Mouse (Mus musculus) liver, embryonic 11.5 days (tissue): Measurements from ENCODE around the gene Smad9. TPM values are rescaled to one million over a fixed set of nuclear protein-coding genes. Genes with fewer than 3 reads are reported as not detected.

Experiments
- polyA plus RNA-seq: library from polyadenylated mRNA; unstranded; fragments of >200 nt; fragmentation: Nextera tagmentation; extraction: Ambion mirVana; gene quantifications from 2 replicates; pipeline ENCODE4 v1.2.1, GENCODE M21; 2014

Smad9 gene
- polyA plus RNA-seq, 1 experiment from 2014 or later: 0.66 TPM

Other genes with a start within 250 kb of the Smad9 start
- gene Supt20, start 62.8 kb upstream of the Smad9 start, polyA plus RNA-seq: 84.6 and 91.2 TPM in 2 replicates
- 0.91 TPM in 1 of 2 replicates, not detected in the other for gene Gm21958, start 41.2 kb upstream of the Smad9 start, polyA plus RNA-seq
- gene Exosc8, start 20.2 kb upstream of the Smad9 start, polyA plus RNA-seq: 185 and 203 TPM in 2 replicates
- gene Alg5, start 20.0 kb upstream of the Smad9 start, polyA plus RNA-seq: 48.9 and 49.3 TPM in 2 replicates
- gene Rfxap, start 52.2 kb downstream of the Smad9 start, polyA plus RNA-seq: 38.1 and 38.7 TPM in 2 replicates
- gene Sertm1, start 160.3 kb downstream of the Smad9 start, polyA plus RNA-seq: 0.77 and 0.82 TPM in 2 replicates